Mouse (Mus musculus) lung, postnatal 4 days (tissue): ENCODE results near the gene Atxn1.

Experiments
- DNase-seq, 2 experiments: peaks; one replicate each; pipeline ENCODE4 v3.0.0; 2021

The Atxn1 gene

GRCm38 (mm10) chr13:45659813-45660212 is 305.0 kb downstream of the Atxn1 start:
- no peak for DNase-seq

- DNase-seq, result peak; percentile 21 to 39
Observed at GRCm38 (mm10) chr13:45658343-45658742, 306.5 kb downstream of the Atxn1 start.

GRCm38 (mm10) chr13:45657176-45657575 is 307.6 kb downstream of the Atxn1 start:
- no peak for DNase-seq

GRCm38 (mm10) chr13:45651652-45652241 is 313.1 kb downstream of the Atxn1 start:
- DNase-seq, result no peak

- no peak for DNase-seq
Observed at GRCm38 (mm10) chr13:45649197-45649812, 315.5 kb downstream of the Atxn1 start.

GRCm38 (mm10) chr13:45643780-45644395 is 320.9 kb downstream of the Atxn1 start:
- no peak for DNase-seq

- no peak for DNase-seq
Observed at GRCm38 (mm10) chr13:45642913-45643312, 321.9 kb downstream of the Atxn1 start.

- DNase-seq, result no peak
Observed at GRCm38 (mm10) chr13:45640431-45640830, 324.4 kb downstream of the Atxn1 start.

- DNase-seq, result no peak
Observed at GRCm38 (mm10) chr13:45638281-45638680, 326.5 kb downstream of the Atxn1 start.

GRCm38 (mm10) chr13:45637324-45637723 is 327.5 kb downstream of the Atxn1 start:
- DNase-seq, result peak; percentile 39 to 65

- no peak for DNase-seq
Observed at GRCm38 (mm10) chr13:45636435-45636834, 328.4 kb downstream of the Atxn1 start.

- DNase-seq, result no peak
Observed at GRCm38 (mm10) chr13:45633918-45634317, 330.9 kb downstream of the Atxn1 start.

GRCm38 (mm10) chr13:45632133-45632532 is 332.7 kb downstream of the Atxn1 start:
- no peak for DNase-seq

GRCm38 (mm10) chr13:45630518-45631290 is 334.1 kb downstream of the Atxn1 start:
- DNase-seq, result no peak

- no peak for DNase-seq
Observed at GRCm38 (mm10) chr13:45629750-45630149, 335.1 kb downstream of the Atxn1 start.

GRCm38 (mm10) chr13:45628341-45628740 is 336.5 kb downstream of the Atxn1 start:
- no peak for DNase-seq

GRCm38 (mm10) chr13:45627206-45627751 is 337.5 kb downstream of the Atxn1 start:
- DNase-seq, result peak; percentile 36 to 64

- no peak for DNase-seq
Observed at GRCm38 (mm10) chr13:45625740-45626139, 339.1 kb downstream of the Atxn1 start.

- DNase-seq, result no peak
Observed at GRCm38 (mm10) chr13:45623846-45624245, 341.0 kb downstream of the Atxn1 start.

- no peak for DNase-seq
Observed at GRCm38 (mm10) chr13:45622871-45623546, 341.8 kb downstream of the Atxn1 start.

- DNase-seq, result no peak
Observed at GRCm38 (mm10) chr13:45620687-45621086, 344.1 kb downstream of the Atxn1 start.

- DNase-seq, result no peak
Observed at GRCm38 (mm10) chr13:45620281-45620680, 344.5 kb downstream of the Atxn1 start.

GRCm38 (mm10) chr13:45617988-45618387 is 346.8 kb downstream of the Atxn1 start:
- DNase-seq, result no peak
